Mouse (Mus musculus): ENCODE results near the gene Nrcam. TPM values are rescaled to one million over a fixed set of nuclear protein-coding genes. Genes with fewer than 3 reads are reported as not detected.

Nrcam gene
- polyA plus RNA-seq, 1 experiment from 2014 or later, result 0.70 TPM

DNA sequence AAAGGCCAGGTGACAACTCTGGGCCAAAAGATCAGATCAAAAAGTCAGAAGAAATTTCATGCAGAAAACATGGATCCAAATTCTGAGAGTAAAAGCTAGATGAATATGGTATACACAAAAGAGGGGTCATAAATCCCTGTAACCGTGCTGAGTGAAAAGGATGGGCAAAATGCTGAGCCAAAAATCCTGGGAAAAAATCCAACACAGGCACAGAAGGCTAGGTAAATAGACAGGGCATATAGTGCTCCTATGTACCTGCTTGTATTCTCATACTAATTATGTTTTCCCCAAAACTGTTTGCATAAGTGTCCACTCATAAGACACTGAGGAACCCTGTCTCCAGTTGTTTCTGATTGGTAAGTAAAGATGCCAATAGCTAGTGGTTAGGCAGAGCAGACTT lies 288.8 kb downstream of the Nrcam start:
- Histone ChIP-seq H3K27ac (ENCODE audit: low read depth, low read length) (no peak overlapping the region), H3K9ac (ENCODE audit: low read depth, low read length) (no peak overlapping the region), H3K4me3 (ENCODE audit: low read depth, low read length) (no peak overlapping the region), H3K4me2 (no peak overlapping the region), H3K27me3 (replicated peaks; ENCODE audit: control insufficient read depth, insufficient read depth, low read length) (no peaks in the 10 kb centered on the region), H3K9me3 (ENCODE audit: control insufficient read depth, low read length) (no peaks in the 10 kb centered on the region), H3K4me1 (replicated peaks; ENCODE audit: control insufficient read depth, insufficient read depth, low read length) (no peaks in the 10 kb centered on the region), H3K36me3 (ENCODE audit: control insufficient read depth, insufficient read depth, low read length) (no peaks in the 10 kb centered on the region)
- DNase-seq (ENCODE audit: low spot score) (no peak), ATAC-seq (replicated peaks; ENCODE audit: low FRiP score) (no peak)
- 56% methylated on average over 1 of the region's 1 CpGs for WGBS

DNA sequence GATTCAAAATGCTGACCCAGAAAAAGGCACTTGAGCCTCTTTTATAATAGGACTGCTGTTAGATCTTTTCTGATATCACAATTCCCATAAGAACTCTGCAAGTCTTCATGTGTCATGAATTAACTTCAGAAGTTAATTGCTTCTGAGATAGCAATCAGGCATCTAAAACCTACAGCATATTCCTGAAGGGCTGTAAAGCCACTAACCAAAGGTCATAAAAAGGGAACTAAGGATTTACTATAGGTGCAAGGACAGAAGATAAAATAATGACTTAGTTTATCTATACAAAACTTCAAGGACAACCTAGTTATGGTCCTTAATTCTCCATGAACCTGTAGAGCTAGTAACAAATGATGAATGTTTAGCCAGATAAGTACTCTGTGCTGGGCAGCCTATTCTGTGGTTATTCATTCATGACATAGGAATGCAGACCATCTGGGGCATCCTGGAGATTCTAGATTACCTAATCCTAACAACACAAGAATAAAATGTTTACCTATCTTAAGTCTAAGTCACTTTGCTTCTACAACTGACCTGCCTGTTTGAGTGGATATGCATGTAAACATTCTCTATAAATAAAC lies 310.7 kb downstream of the Nrcam start:
- no peaks in the 10 kb centered on the region for H3K9me3 ChIP-seq (ENCODE audit: control insufficient read depth, low read length)
- no peaks in the 10 kb centered on the region for H3K4me1 ChIP-seq (replicated peaks; ENCODE audit: control insufficient read depth, insufficient read depth, low read length)
- H3K27me3 ChIP-seq (replicated peaks; ENCODE audit: control insufficient read depth, insufficient read depth, low read length), result no peaks in the 10 kb centered on the region
- H3K4me2 ChIP-seq, result no peak overlapping the region
- H3K36me3 ChIP-seq (ENCODE audit: control insufficient read depth, insufficient read depth, low read length), result no peaks in the 10 kb centered on the region
- no peak for ATAC-seq (replicated peaks; ENCODE audit: low FRiP score)
- H3K4me3 ChIP-seq (ENCODE audit: low read depth, low read length), result no peak overlapping the region
- H3K27ac ChIP-seq (ENCODE audit: low read depth, low read length), result no peak overlapping the region
- H3K9ac ChIP-seq (ENCODE audit: low read depth, low read length), result no peak overlapping the region
- DNase-seq (ENCODE audit: low spot score), result no peak

DNA sequence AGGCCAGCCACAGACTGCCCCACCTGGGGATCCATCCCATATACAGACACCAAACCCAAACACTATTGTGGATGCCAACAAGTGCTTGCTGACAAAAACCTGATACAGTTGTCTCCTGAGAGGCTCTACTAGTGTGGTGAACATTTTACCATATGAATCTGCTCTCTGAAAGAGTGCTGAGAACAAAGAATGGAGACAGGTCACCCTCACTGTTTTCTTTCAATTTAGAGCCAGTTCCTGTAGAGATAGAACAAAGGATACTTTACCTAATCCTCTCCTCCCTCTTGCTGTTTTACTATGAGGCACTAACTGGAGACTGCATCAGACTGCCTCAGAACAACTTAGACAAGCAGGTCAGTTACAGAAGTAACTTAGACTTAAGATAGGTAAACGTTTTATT lies 311.9 kb downstream of the Nrcam start:
- 29% methylated on average over 1 of the region's 1 CpGs for WGBS
- Histone ChIP-seq H3K9me3 (ENCODE audit: control insufficient read depth, low read length) (no peaks in the 10 kb centered on the region), H3K4me3 (ENCODE audit: low read depth, low read length) (no peak overlapping the region), H3K27ac (ENCODE audit: low read depth, low read length) (no peak overlapping the region), H3K27me3 (replicated peaks; ENCODE audit: control insufficient read depth, insufficient read depth, low read length) (no peaks in the 10 kb centered on the region), H3K4me2 (no peak overlapping the region), H3K4me1 (replicated peaks; ENCODE audit: control insufficient read depth, insufficient read depth, low read length) (no peaks in the 10 kb centered on the region), H3K36me3 (ENCODE audit: control insufficient read depth, insufficient read depth, low read length) (no peaks in the 10 kb centered on the region), H3K9ac (ENCODE audit: low read depth, low read length) (no peak overlapping the region)
- no peak for DNase-seq (ENCODE audit: low spot score)
- ATAC-seq (replicated peaks; ENCODE audit: low FRiP score), result no peak

Other genes with a start within 250 kb of the Nrcam start
- gene Dnajb9, start 118.6 kb upstream of the Nrcam start, polyA plus RNA-seq (2014; fragmentation: Nextera tagmentation; extraction: Ambion mirVana), result 19.8 and 22.4 TPM in 2 replicates
- 29.3 and 40.0 TPM in 2 replicates for gene Pnpla8, start 107.5 kb upstream of the Nrcam start, polyA plus RNA-seq (2014; fragmentation: Nextera tagmentation; extraction: Ambion mirVana)